Mouse (Mus musculus) bone marrow, adult 2 months (tissue): ENCODE measurements at regions not wholly inside any gene's neighbourhood (a gene's known extent, or its start where the extent isn't known, plus 50 kb on each side); places are given as distances from the start of the nearest gene placed in this dataset.

Experiments
- CTCF ChIP-seq: fragments of 200-500 bp; IDR thresholded peaks from 2 replicates; pipeline ENCODE4 v1.5.1; 2011; ENCODE audit warnings: low read length, control low read depth; ENCODE audit not compliant: control insufficient read depth, insufficient read depth
- POLR2A ChIP-seq: fragments of 200-500 bp; IDR thresholded peaks from 2 replicates; pipeline ENCODE4 v1.6.1; 2011; ENCODE audit warnings: low read depth, mild to moderate bottlenecking, control low read depth, low read length, borderline replicate concordance; ENCODE audit not compliant: control insufficient read depth

DNA sequence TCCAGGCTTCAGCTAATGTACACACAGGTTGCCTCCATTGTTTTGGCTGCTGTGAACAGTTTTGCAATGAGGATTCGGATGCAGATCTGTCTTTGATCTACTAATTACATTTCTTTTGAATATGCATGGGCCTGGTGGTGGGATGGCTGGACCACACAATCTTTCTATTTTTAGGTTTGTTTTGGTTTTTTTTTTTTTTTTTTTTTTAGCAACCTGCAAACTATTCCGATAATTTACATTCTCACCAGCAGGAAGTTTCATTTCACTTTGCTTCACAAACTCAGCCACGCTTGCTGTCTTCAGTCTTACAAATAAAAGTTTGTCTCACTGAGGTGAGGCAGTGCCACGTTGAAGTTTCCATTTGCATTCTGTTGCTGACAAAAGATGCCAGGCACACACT, 127.7 kb upstream of the Intu start:
- no peak for TF ChIP-seq POLR2A
- TF ChIP-seq CTCF: no peak
